Mouse (Mus musculus): ENCODE results near the gene Gm21970.

- no peak for TF ChIP-seq POLR2A (IDR thresholded peaks at IDR 0.05; ENCODE audit: low read depth, low read length)
- no peak for TF ChIP-seq CTCF (IDR thresholded peaks at IDR 0.05; ENCODE audit: extremely low read depth, insufficient read depth, insufficient read length, insufficient replicate concordance)
These were observed 14.8 kb upstream of the Gm21970 start for GRCm38 (mm10) chr16:91376701-91377100.
